Mouse (Mus musculus): ENCODE measurements around the gene Matn1. TPM values are rescaled to one million over a fixed set of nuclear protein-coding genes. Genes with fewer than 3 reads are reported as not detected.

The Matn1 gene
- total RNA-seq (2023): under 1 TPM; 0.70 to 0.92 TPM

DNA sequence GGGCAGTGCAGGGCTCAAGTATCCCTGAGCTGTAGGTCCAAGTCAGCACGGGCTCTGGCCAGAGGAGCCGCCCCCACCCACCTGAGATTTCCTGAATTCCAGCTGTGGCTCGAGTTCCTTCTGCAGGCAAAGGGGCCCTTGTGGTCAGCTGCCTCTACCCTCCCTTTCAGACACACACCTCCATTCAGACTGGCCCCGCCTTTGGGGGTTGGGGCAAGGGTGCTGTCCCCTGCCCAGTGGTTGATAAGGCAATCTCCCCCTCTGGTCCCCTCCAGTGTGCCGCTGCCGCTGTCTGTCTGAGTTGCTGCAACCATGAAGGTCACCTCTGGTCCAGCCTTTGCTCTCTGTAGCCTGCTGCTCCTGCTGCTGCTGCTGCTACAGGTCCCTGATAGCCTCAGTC is at the start of gene Matn1:
Gene Matn1 (plus strand): TSS at position 274 of the 400 bp plus-strand sequence.

DNA sequence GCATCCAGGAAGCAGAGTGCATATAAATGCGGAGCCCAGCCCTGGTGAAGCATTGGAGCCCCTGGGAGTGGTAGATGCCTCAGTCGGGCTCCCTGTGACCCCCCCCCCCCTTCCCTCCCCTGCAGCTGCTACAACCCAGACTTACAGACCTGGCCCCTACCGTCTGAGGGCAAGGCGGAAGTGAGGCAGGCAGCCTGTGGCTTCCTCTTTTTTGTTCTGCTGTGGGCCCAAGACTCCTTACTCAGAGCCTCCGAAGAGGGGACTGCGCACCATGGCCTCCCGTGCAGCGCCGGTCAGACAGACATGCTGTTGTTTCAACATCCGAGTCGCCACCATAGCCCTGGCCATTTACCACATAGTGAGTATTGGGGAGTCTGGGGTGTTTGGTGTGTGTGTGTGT is 31.1 kb upstream of the Matn1 start, which contains the start of gene Laptm5:
Gene Laptm5 (plus strand): TSS at position 49 of the 400 bp plus-strand sequence.

Other genes starting within 250 kb of the Matn1 start
- gene Sdc3, start 151.8 kb upstream of the Matn1 start, total RNA-seq (2023): 1 to 10 TPM; 2.3 to 5.7 TPM
- 1,000 to 10,000 TPM in 1 of 2 experiments, 100 to 1,000 TPM in 1; 950 to 1,045 TPM for gene Laptm5, start 31.3 kb upstream of the Matn1 start, total RNA-seq (2023)

Data from B cell, adult 67 days (primary cell).